ENCODE assay signal across 8 mouse cellular contexts in the genomic region with DNA sequence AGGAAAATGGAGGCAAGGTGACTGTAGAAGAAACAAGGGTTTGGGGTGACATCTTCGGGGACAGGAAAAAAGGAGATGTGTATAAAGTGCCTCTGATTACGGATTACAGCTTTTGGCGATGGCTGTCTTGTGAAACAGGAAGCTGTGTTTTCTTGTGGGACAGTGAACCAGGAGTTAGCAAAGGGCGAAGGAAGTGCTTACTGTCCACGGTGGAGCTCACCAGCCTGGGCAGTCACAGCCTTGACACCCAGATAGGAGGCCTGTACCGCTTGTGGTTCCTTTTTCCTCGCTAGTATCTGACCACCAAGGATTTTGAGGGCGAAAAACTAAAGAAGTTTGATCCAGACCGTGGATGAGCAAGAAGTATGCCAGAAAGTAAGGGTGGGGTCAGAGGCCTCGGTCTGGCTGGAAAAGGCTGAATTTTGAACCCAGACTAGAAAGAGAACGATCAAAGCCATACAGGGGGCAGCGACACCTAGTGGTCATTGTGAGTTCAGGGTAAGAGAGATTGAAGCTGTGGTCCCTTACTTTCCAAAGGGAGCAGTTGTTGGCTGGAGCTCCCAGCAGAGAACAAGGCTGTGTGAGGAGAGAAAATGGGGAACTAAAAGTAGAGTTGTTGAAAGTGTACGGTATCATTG. TPM values are rescaled to one million over a fixed set of nuclear protein-coding genes. Genes with fewer than 3 reads are reported as not detected.
A peak's percentile ranks its signal among the peaks of the same experiment; 100 is the strongest.
DNase-seq lines count a peak whose midpoint lies in the region; ATAC-seq and TF ChIP-seq lines count a peak whose summit lies in the region.

No protein-coding gene starts in this region.

- 0 out of 2 replicates have a peak, but pooled peaks have one; percentile 25 for ATAC-seq in heart, postnatal 0 days (ENCODE audit: insufficient read depth, low read depth)
- ATAC-seq in lung, embryonic 16.5 days (ENCODE audit: low read depth): peak; percentile 42; the same call in 1 of the 2 replicates

- peak overlapping the region; percentile 42 to 93 (median 85) for H3K4me3 ChIP-seq in CH12.LX (replicated peaks in 1 of 3; ENCODE audit: low read depth in 2 of 3, low read length in 2 of 3, poor library complexity in 1 of 3)
- H3K4me3 ChIP-seq in brown adipose tissue, adult 24 weeks (ENCODE audit: insufficient read depth, low read depth, low read length): peak overlapping the region; percentile 19; the same call in 1 of the 2 replicates
- H3K4me3 ChIP-seq in heart, postnatal 0 days (ENCODE audit: low read depth, low read length): no peak overlapping the region
- H3K4me3 ChIP-seq in layer of hippocampus, adult 2 months: peak overlapping the region; percentile 58
- no peak overlapping the region for H3K4me3 ChIP-seq in lung, embryonic 16.5 days (ENCODE audit: low read length)

- no peaks in the 10 kb centered on the region for H3K27me3 ChIP-seq in CH12.LX (replicated peaks)
- no peaks in the 10 kb centered on the region for H3K27me3 ChIP-seq in heart, postnatal 0 days (ENCODE audit: control insufficient read depth, insufficient read depth, low read length)
- H3K27me3 ChIP-seq in lung, embryonic 16.5 days (ENCODE audit: control insufficient read depth, insufficient read depth, low read depth, low read length): no peaks in the 10 kb centered on the region

- 46% methylated on average over 13 of the region's 13 CpGs for WGBS in heart, postnatal 0 days
- 44% methylated on average over 13 of the region's 13 CpGs for WGBS in lung, embryonic 16.5 days

- peaks cover 7 to 37% of the 10 kb centered on the region in 2 experiments for H3K36me3 ChIP-seq in CH12.LX (replicated peaks in 1 of 2; ENCODE audit: control insufficient read depth in 1 of 2, insufficient read depth in 1 of 2, low read length in 1 of 2)
- 0 out of 2 replicates have a peak, but pooled peaks cover 6% of the 10 kb centered on the region for H3K36me3 ChIP-seq in heart, postnatal 0 days (replicated peaks; ENCODE audit: control insufficient read depth, insufficient read depth, low read length)
- H3K36me3 ChIP-seq in lung, embryonic 16.5 days (ENCODE audit: control insufficient read depth, insufficient read depth, low read length): 0 out of 2 replicates have a peak, but pooled peaks cover 3% of the 10 kb centered on the region

- H3K9ac ChIP-seq in CH12.LX (ENCODE audit: insufficient read depth, low read depth): peak overlapping the region; percentile 50
- no peak overlapping the region for H3K9ac ChIP-seq in heart, postnatal 0 days (replicated peaks; ENCODE audit: low read depth, low read length)
- no peak overlapping the region for H3K9ac ChIP-seq in lung, embryonic 16.5 days (ENCODE audit: low read length)

- TF ChIP-seq RAD21 in CH12.LX (IDR thresholded peaks at IDR 0.05; ENCODE audit: low read depth, low read length): peak; percentile 73

- DNase-seq in CH12.LX (ENCODE audit: extremely low read depth): peak; percentile 93
- peak; percentile 63 for DNase-seq in fibroblast of lung, adult 2 months (ENCODE audit: low read depth)
- peak; percentile 58 for DNase-seq in heart, postnatal 0 days (ENCODE audit: low spot score)
- DNase-seq in layer of hippocampus, adult 2 months (ENCODE audit: low spot score in 2 of 2): peak; percentile 67 to 81
- DNase-seq in ovary, adult 18-20 months (ENCODE audit: low spot score): peak; percentile 30
- peak; percentile 76 for DNase-seq in thymus, postnatal 0 days (ENCODE audit: low spot score)

- H3K4me1 ChIP-seq in CH12.LX (ENCODE audit: control insufficient read depth in 1 of 2, insufficient read depth in 2 of 2): peaks cover 0 to 36% of the 10 kb centered on the region in 2 experiments; a peak in 2 of 4 replicates
- H3K4me1 ChIP-seq in brown adipose tissue, adult 24 weeks (ENCODE audit: control insufficient read depth, insufficient read depth, insufficient read length, low read length): peaks cover 3% of the 10 kb centered on the region; the same call in 1 of the 2 replicates
- no peaks in the 10 kb centered on the region for H3K4me1 ChIP-seq in heart, postnatal 0 days (ENCODE audit: control insufficient read depth, insufficient read depth)
- H3K4me1 ChIP-seq in lung, embryonic 16.5 days (replicated peaks; ENCODE audit: control insufficient read depth, insufficient read depth, low read length): peaks cover 3% of the 10 kb centered on the region; the same call in 1 of the 2 replicates

- H3K79me2 ChIP-seq in CH12.LX (replicated peaks; ENCODE audit: control insufficient read depth, extremely low read depth, insufficient read depth, poor library complexity, severe bottlenecking): no peaks in the 10 kb centered on the region

- peak overlapping the region; percentile 47 for H3K27ac ChIP-seq in CH12.LX (ENCODE audit: insufficient read depth, low read depth)
- no peak overlapping the region for H3K27ac ChIP-seq in brown adipose tissue, adult 24 weeks (replicated peaks; ENCODE audit: low read depth, low read length)
- no peak overlapping the region for H3K27ac ChIP-seq in heart, postnatal 0 days (ENCODE audit: low read depth)
- peak overlapping the region; percentile 97; the same call in 1 of the 2 replicates for H3K27ac ChIP-seq in layer of hippocampus, adult 2 months
- 0 out of 2 replicates have a peak overlapping the region, but pooled peaks have one; percentile 51 for H3K27ac ChIP-seq in lung, embryonic 16.5 days (ENCODE audit: low read length)

- dilution Hi-C loops in CH12.LX (cut with MboI; ENCODE audit: extremely low pct_ligation_motif_present, extremely low pct_unique_long_range_greater_than_20kb, low sequenced_read_pairs): no loop called here

- TF ChIP-seq EP300 in CH12.LX (IDR thresholded peaks at IDR 0.05; ENCODE audit: low read length): no peak
- TF ChIP-seq EP300 in heart, postnatal 0 days (IDR thresholded peaks at IDR 0.05; ENCODE audit: low read depth): no peak

- in situ Hi-C loops in CH12.LX (cut with MboI; ENCODE audit: low pct_ligation_motif_present, low pct_unique_long_range_greater_than_20kb, low sequenced_read_pairs): no loop called here

- peaks cover 4% of the 10 kb centered on the region for H3K9me3 ChIP-seq in CH12.LX (replicated peaks; ENCODE audit: low read length)
- no peaks in the 10 kb centered on the region for H3K9me3 ChIP-seq in heart, postnatal 0 days (replicated peaks; ENCODE audit: control insufficient read depth, low read length)
- peaks cover 2% of the 10 kb centered on the region; the same call in 1 of the 2 replicates for H3K9me3 ChIP-seq in lung, embryonic 16.5 days (ENCODE audit: control insufficient read depth, low read length)

- peak; percentile 75 to 88 for TF ChIP-seq CTCF in CH12.LX (conservative IDR thresholded peaks at IDR 0.05 in 1 of 2, IDR thresholded peaks at IDR 0.05 in 1 of 2; ENCODE audit: low read depth in 2 of 2, low read length in 2 of 2)
- peak; percentile 84 for TF ChIP-seq CTCF in heart, postnatal 0 days (IDR thresholded peaks at IDR 0.05; ENCODE audit: low read depth)
- peak; percentile 88 for TF ChIP-seq CTCF in layer of hippocampus, adult 2 months (conservative IDR thresholded peaks at IDR 0.05)

- H3K4me2 ChIP-seq in CH12.LX (ENCODE audit: insufficient read depth, low read depth, poor library complexity, severe bottlenecking): peak overlapping the region; percentile 86
- H3K4me2 ChIP-seq in heart, postnatal 0 days (ENCODE audit: low read depth, low read length): no peak overlapping the region
- 0 out of 2 replicates have a peak overlapping the region, but pooled peaks have one; percentile 16 for H3K4me2 ChIP-seq in lung, embryonic 16.5 days (ENCODE audit: low read depth, low read length)

- no peak; the same call in 1 of the 2 replicates for TF ChIP-seq POLR2A in CH12.LX (IDR thresholded peaks at IDR 0.05; ENCODE audit: low read depth, low read length)

RNA-seq across cellular contexts. Expression of gene Gng10, which starts 1.7 kb away (rescaled TPM):
- total RNA-seq in CH12.LX (2012; rRNA removed): 55.6 and 68.0 TPM in 2 replicates
- total RNA-seq in CH12.LX (2014; rRNA removed): 189 and 210 TPM in 2 replicates
- 78.6 and 95.5 TPM in 2 replicates for polyA plus RNA-seq in CH12.LX (2012; ENCODE audit: insufficient read length, low read depth)
- 34.8 and 39.2 TPM in 2 replicates for polyA plus RNA-seq in brown adipose tissue, adult 24 weeks (2012; ENCODE audit: insufficient read depth, insufficient read length, missing spikeins)
- total RNA-seq in heart, postnatal 0 days (2014; rRNA removed; ENCODE audit: low replicate concordance): 16.7 and 34.2 TPM in 2 replicates
- 38.4 and 41.3 TPM in 2 replicates for polyA plus RNA-seq in heart, postnatal 0 days (2015; fragmentation: Nextera tagmentation; extraction: Ambion mirVana)
- total RNA-seq in layer of hippocampus, adult 2 months (2021): 10 to 100 TPM; 91.0 to 93.5 TPM
- polyA plus RNA-seq in lung, embryonic 16.5 days (2015; fragmentation: Nextera tagmentation; extraction: Ambion mirVana): 114 and 119 TPM in 2 replicates
- 124 and 128 TPM in 2 replicates for polyA plus RNA-seq in thymus, postnatal 0 days (2015; fragmentation: Nextera tagmentation; extraction: Ambion mirVana)

RNA-seq across cellular contexts. Expression of gene Gm20503, which starts 33.6 kb away (rescaled TPM):
- 0.13 TPM in 1 of 2 replicates, not detected in the other for total RNA-seq in CH12.LX (2012; rRNA removed)
- not detected in 2 replicates for total RNA-seq in CH12.LX (2014; rRNA removed)
- polyA plus RNA-seq in CH12.LX (2012; ENCODE audit: insufficient read length, low read depth): 0.70 TPM in 1 of 2 replicates, not detected in the other
- not detected in 2 replicates for polyA plus RNA-seq in brown adipose tissue, adult 24 weeks (2012; ENCODE audit: insufficient read depth, insufficient read length, missing spikeins)
- not detected in 2 replicates for total RNA-seq in heart, postnatal 0 days (2014; rRNA removed; ENCODE audit: low replicate concordance)
- 19.8 TPM in 2 replicates for polyA plus RNA-seq in heart, postnatal 0 days (2015; fragmentation: Nextera tagmentation; extraction: Ambion mirVana)
- 1 to 10 TPM in 1 of 2 experiments, not detected in 1; 2.5 TPM for total RNA-seq in layer of hippocampus, adult 2 months (2021)
- 7.6 and 9.3 TPM in 2 replicates for polyA plus RNA-seq in lung, embryonic 16.5 days (2015; fragmentation: Nextera tagmentation; extraction: Ambion mirVana)
- 8.4 and 12.0 TPM in 2 replicates for polyA plus RNA-seq in thymus, postnatal 0 days (2015; fragmentation: Nextera tagmentation; extraction: Ambion mirVana)

RNA-seq across cellular contexts. Expression of gene Dnajc25, which starts 41.7 kb away (rescaled TPM):
- 2.7 and 3.7 TPM in 2 replicates for total RNA-seq in CH12.LX (2012; rRNA removed)
- total RNA-seq in CH12.LX (2014; rRNA removed): 3.8 and 4.7 TPM in 2 replicates
- 7.0 and 7.6 TPM in 2 replicates for polyA plus RNA-seq in CH12.LX (2012; ENCODE audit: insufficient read length, low read depth)
- polyA plus RNA-seq in brown adipose tissue, adult 24 weeks (2012; ENCODE audit: insufficient read depth, insufficient read length, missing spikeins): 16.4 and 17.4 TPM in 2 replicates
- 5.1 and 5.3 TPM in 2 replicates for total RNA-seq in heart, postnatal 0 days (2014; rRNA removed; ENCODE audit: low replicate concordance)
- polyA plus RNA-seq in heart, postnatal 0 days (2015; fragmentation: Nextera tagmentation; extraction: Ambion mirVana): 12.4 and 14.4 TPM in 2 replicates
- 1 to 10 TPM; 5.5 to 6.1 TPM for total RNA-seq in layer of hippocampus, adult 2 months (2021)
- 7.5 and 14.4 TPM in 2 replicates for polyA plus RNA-seq in lung, embryonic 16.5 days (2015; fragmentation: Nextera tagmentation; extraction: Ambion mirVana)
- polyA plus RNA-seq in thymus, postnatal 0 days (2015; fragmentation: Nextera tagmentation; extraction: Ambion mirVana): 5.7 and 6.9 TPM in 2 replicates

RNA-seq across cellular contexts. Expression of gene Ptgr1, which starts 49.7 kb away (rescaled TPM):
- total RNA-seq in CH12.LX (2012; rRNA removed): 6.2 and 7.2 TPM in 2 replicates
- total RNA-seq in CH12.LX (2014; rRNA removed): 2.4 and 2.9 TPM in 2 replicates
- polyA plus RNA-seq in CH12.LX (2012; ENCODE audit: insufficient read length, low read depth): 4.0 and 4.2 TPM in 2 replicates
- 3.4 and 5.9 TPM in 2 replicates for polyA plus RNA-seq in brown adipose tissue, adult 24 weeks (2012; ENCODE audit: insufficient read depth, insufficient read length, missing spikeins)
- 6.5 and 8.6 TPM in 2 replicates for total RNA-seq in heart, postnatal 0 days (2014; rRNA removed; ENCODE audit: low replicate concordance)
- polyA plus RNA-seq in heart, postnatal 0 days (2015; fragmentation: Nextera tagmentation; extraction: Ambion mirVana): 6.9 and 8.1 TPM in 2 replicates
- 1 to 10 TPM; 3.2 to 3.3 TPM for total RNA-seq in layer of hippocampus, adult 2 months (2021)
- 43.5 and 46.9 TPM in 2 replicates for polyA plus RNA-seq in lung, embryonic 16.5 days (2015; fragmentation: Nextera tagmentation; extraction: Ambion mirVana)
- polyA plus RNA-seq in thymus, postnatal 0 days (2015; fragmentation: Nextera tagmentation; extraction: Ambion mirVana): 14.4 and 14.6 TPM in 2 replicates

Comparison
In these comparisons a context has a peak if more than half of its experiments do, and no peak if none do; other contexts are left out.
1. DNase-seq: peak in every context shown above with its lines; median percentile 93 in CH12.LX; 76 in thymus, postnatal 0 days; 74 in layer of hippocampus, adult 2 months; 63 in fibroblast of lung, adult 2 months; 58 in heart, postnatal 0 days; 30 in ovary, adult 18-20 months.
2. H3K27ac ChIP-seq: peak in CH12.LX (single experiment), layer of hippocampus, adult 2 months (single experiment) and lung, embryonic 16.5 days (single experiment); none in brown adipose tissue, adult 24 weeks (single experiment) and heart, postnatal 0 days (single experiment).
3. H3K4me3 ChIP-seq: peak in CH12.LX (3 of 3), brown adipose tissue, adult 24 weeks (single experiment) and layer of hippocampus, adult 2 months (single experiment); none in heart, postnatal 0 days (single experiment) and lung, embryonic 16.5 days (single experiment).
4. Peak in every context shown above with its lines, with median percentiles within 50 percentile points of each other: CTCF ChIP-seq.